Mouse (Mus musculus): Measurements from ENCODE around the gene Galnt11.

- TF ChIP-seq CTCF (IDR thresholded peaks at IDR 0.05; ENCODE audit: insufficient read depth, low read depth, low read length) (no peak), POLR2A (IDR thresholded peaks at IDR 0.05; ENCODE audit: insufficient read depth, low read depth, low read length) (no peak)
Observed at GRCm38 (mm10) chr5:25190521-25190920, 31.2 kb upstream of the Galnt11 start.
